Mouse (Mus musculus) kidney, postnatal 0 days (tissue): Measurements from ENCODE around the gene Lhx1. TPM values are rescaled to one million over a fixed set of nuclear protein-coding genes. Genes with fewer than 3 reads are reported as not detected.

ENCODE experiments used
- ATAC-seq: fragments of 200-750 bp; cut with Nextera tagmentation; replicated peaks from 2 replicates; pipeline ENCODE4 v1.8.0; 2017; ENCODE audit warnings: low read depth, moderate number of reproducible peaks, moderate TSS enrichment, moderate library complexity; ENCODE audit not compliant: low FRiP score
- DNase-seq: peaks from one replicate; pipeline ENCODE4 v3.0.0-alpha.2; 2016; ENCODE audit warnings: low spot score
- H3K27ac ChIP-seq: fragments of 300-500 bp; sonication (generic); 2 replicates; pipeline ENCODE4 v1.5.1; 2014; ENCODE audit warnings: mild to moderate bottlenecking
- H3K27me3 ChIP-seq: fragments of 300-500 bp; sonication (generic); 2 replicates; pipeline ENCODE4 v1.6.1; 2014; ENCODE audit warnings: low read length, mixed read lengths; ENCODE audit not compliant: insufficient read depth
- H3K36me3 ChIP-seq: fragments of 300-500 bp; sonication (generic); 2 replicates; pipeline ENCODE4 v1.6.1; 2014; ENCODE audit warnings: low read length, mixed read lengths; ENCODE audit not compliant: insufficient read depth
- H3K4me1 ChIP-seq: fragments of 300-500 bp; sonication (generic); replicated peaks from 2 replicates; pipeline ENCODE4 v1.6.1; 2014; ENCODE audit warnings: antibody characterized with exemption, low read length, mixed read lengths; ENCODE audit not compliant: insufficient read depth
- H3K4me2 ChIP-seq: fragments of 300-500 bp; sonication (generic); 2 replicates; pipeline ENCODE4 v1.6.1; 2014; ENCODE audit warnings: mild to moderate bottlenecking, low read length, moderate library complexity, mixed read lengths
- H3K4me3 ChIP-seq: fragments of 300-500 bp; sonication (generic); replicated peaks from 2 replicates; pipeline ENCODE4 v1.5.1; 2014; ENCODE audit warnings: low read depth, low read length
- H3K9ac ChIP-seq: fragments of 300-500 bp; sonication (generic); 2 replicates; pipeline ENCODE4 v1.6.1; 2014; ENCODE audit warnings: low read depth, low read length
- H3K9me3 ChIP-seq: fragments of 300-500 bp; sonication (generic); replicated peaks from 2 replicates; pipeline ENCODE4 v1.6.1; 2016; ENCODE audit warnings: low read length, inconsistent platforms, mixed read lengths
- CTCF ChIP-seq: IDR thresholded peaks from 2 replicates; pipeline ENCODE4 v1.5.1; 2016; ENCODE audit warnings: antibody characterized with exemption, low read depth, mild to moderate bottlenecking, moderate library complexity
- WGBS: fragments of 180-500 bp; shearing (Covaris S2); extraction: QIAGEN DNeasy Blood & Tissue Kit; methylation state at CpG from one replicate; pipeline ENCODE4 v1.1.7; 2014; 5-methylcytosine and 5-hydroxymethylcytosine counted together
- polyA plus RNA-seq: library from polyadenylated mRNA; unstranded; fragments of >200 nt; fragmentation: Nextera tagmentation; extraction: Ambion mirVana; gene quantifications from 2 replicates; pipeline ENCODE4 v1.2.1, GENCODE M21; 2015

Gene Lhx1
- polyA plus RNA-seq, 1 experiment from 2014 or later, result 28.9 TPM

GRCm38 (mm10) chr11:84519576-84520268 is 5.6 kb downstream of the Lhx1 start:
- H3K4me3 ChIP-seq, result peak overlapping the region; percentile 58
- 0 out of 2 replicates have a peak, but pooled peaks cover under 1% of the 10 kb centered on the region for H3K4me1 ChIP-seq
- H3K27me3 ChIP-seq, result peaks cover 48% of the 10 kb centered on the region
- WGBS, result 6% methylated on average over 34 of the region's 34 CpGs
- peak overlapping the region; percentile 63 for H3K4me2 ChIP-seq
- H3K9ac ChIP-seq, result peak overlapping the region; percentile 36; the same call in 1 of the 2 replicates
- H3K27ac ChIP-seq, result no peak overlapping the region
- H3K36me3 ChIP-seq, result no peaks in the 10 kb centered on the region
- ATAC-seq, result no peak
- DNase-seq, result no peak
- TF ChIP-seq CTCF, result no peak
- no peaks in the 10 kb centered on the region for H3K9me3 ChIP-seq

DNA sequence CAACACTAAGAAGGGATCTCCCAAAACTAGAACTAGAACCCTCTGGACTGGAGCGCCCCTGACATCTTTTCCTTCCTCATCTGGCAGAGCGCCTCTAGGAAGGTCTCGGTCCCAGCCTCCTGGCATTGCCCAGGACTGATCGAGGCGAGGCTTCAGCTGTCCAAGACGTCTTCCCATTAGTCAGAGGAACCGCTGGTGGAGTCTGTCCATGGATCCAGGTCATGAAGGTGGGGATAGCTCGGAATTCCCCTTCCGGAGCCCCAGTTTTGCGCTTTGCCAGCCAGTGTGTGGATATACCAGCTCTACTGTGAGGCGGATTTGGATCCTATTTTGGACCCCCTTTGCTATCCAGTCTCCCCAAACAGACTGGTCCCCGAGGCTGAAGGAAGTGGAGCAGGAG is 6.3 kb downstream of the Lhx1 start:
- WGBS, result 20% methylated on average over 12 of the region's 12 CpGs
- Histone ChIP-seq H3K4me3 (peak overlapping the region; percentile 58; the same call in 1 of the 2 replicates), H3K27ac (no peak overlapping the region), H3K36me3 (no peaks in the 10 kb centered on the region), H3K4me1 (no peaks in the 10 kb centered on the region), H3K9ac (0 out of 2 replicates have a peak overlapping the region, but pooled peaks have one; percentile 36), H3K27me3 (peaks cover 43% of the 10 kb centered on the region), H3K4me2 (peak overlapping the region; percentile 63), H3K9me3 (no peaks in the 10 kb centered on the region)
- DNase-seq (no peak), ATAC-seq (no peak)
- no peak for TF ChIP-seq CTCF

DNA sequence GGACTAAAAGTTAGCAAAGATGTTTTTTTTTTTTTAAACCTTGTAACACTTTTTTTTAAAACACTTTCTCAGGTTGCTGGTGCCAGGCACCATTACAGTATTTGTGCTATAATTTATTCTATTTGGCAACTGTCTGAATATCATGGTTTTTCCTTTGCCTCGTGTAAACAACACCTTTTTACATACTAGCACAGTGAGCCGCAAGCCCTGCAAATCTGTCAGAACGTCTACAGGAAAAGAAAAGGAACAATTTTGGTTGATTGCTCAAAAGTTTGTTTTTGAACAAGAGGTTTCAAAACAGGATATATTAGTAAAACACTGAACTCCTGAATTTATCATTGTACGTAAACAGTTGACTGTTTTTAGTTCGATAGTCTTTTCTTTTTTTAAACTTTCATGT is 7.1 kb downstream of the Lhx1 start:
- H3K4me3 ChIP-seq, result no peak overlapping the region
- no peak for TF ChIP-seq CTCF
- DNase-seq (no peak), ATAC-seq (no peak)
- H3K4me2 ChIP-seq, result no peak overlapping the region
- H3K9me3 ChIP-seq, result no peaks in the 10 kb centered on the region
- no peak overlapping the region for H3K27ac ChIP-seq
- no peaks in the 10 kb centered on the region for H3K36me3 ChIP-seq
- H3K9ac ChIP-seq, result no peak overlapping the region
- 36% methylated on average over 5 of the region's 5 CpGs for WGBS
- H3K4me1 ChIP-seq, result no peaks in the 10 kb centered on the region
- peaks cover 36% of the 10 kb centered on the region for H3K27me3 ChIP-seq

GRCm38 (mm10) chr11:84517431-84517830 is 7.9 kb downstream of the Lhx1 start:
- 23% methylated on average over 2 of the region's 2 CpGs for WGBS
- H3K4me2 ChIP-seq, result no peak overlapping the region
- H3K4me1 ChIP-seq, result no peaks in the 10 kb centered on the region
- H3K27me3 ChIP-seq, result peaks cover 30% of the 10 kb centered on the region
- no peak overlapping the region for H3K27ac ChIP-seq
- no peaks in the 10 kb centered on the region for H3K9me3 ChIP-seq
- DNase-seq (no peak), ATAC-seq (no peak)
- H3K36me3 ChIP-seq, result no peaks in the 10 kb centered on the region
- H3K4me3 ChIP-seq, result no peak overlapping the region
- no peak overlapping the region for H3K9ac ChIP-seq
- no peak for TF ChIP-seq CTCF

- Histone ChIP-seq H3K9me3 (no peaks in the 10 kb centered on the region), H3K4me1 (no peaks in the 10 kb centered on the region), H3K36me3 (no peaks in the 10 kb centered on the region), H3K27me3 (peaks cover 23% of the 10 kb centered on the region), H3K4me2 (no peak overlapping the region), H3K9ac (no peak overlapping the region), H3K27ac (no peak overlapping the region), H3K4me3 (no peak overlapping the region)
- ATAC-seq, result no peak
- DNase-seq, result no peak
- WGBS, result 26% methylated on average over 14 of the region's 14 CpGs
- no peak for TF ChIP-seq CTCF
Observed at GRCm38 (mm10) chr11:84516501-84517240, 8.7 kb downstream of the Lhx1 start.

DNA sequence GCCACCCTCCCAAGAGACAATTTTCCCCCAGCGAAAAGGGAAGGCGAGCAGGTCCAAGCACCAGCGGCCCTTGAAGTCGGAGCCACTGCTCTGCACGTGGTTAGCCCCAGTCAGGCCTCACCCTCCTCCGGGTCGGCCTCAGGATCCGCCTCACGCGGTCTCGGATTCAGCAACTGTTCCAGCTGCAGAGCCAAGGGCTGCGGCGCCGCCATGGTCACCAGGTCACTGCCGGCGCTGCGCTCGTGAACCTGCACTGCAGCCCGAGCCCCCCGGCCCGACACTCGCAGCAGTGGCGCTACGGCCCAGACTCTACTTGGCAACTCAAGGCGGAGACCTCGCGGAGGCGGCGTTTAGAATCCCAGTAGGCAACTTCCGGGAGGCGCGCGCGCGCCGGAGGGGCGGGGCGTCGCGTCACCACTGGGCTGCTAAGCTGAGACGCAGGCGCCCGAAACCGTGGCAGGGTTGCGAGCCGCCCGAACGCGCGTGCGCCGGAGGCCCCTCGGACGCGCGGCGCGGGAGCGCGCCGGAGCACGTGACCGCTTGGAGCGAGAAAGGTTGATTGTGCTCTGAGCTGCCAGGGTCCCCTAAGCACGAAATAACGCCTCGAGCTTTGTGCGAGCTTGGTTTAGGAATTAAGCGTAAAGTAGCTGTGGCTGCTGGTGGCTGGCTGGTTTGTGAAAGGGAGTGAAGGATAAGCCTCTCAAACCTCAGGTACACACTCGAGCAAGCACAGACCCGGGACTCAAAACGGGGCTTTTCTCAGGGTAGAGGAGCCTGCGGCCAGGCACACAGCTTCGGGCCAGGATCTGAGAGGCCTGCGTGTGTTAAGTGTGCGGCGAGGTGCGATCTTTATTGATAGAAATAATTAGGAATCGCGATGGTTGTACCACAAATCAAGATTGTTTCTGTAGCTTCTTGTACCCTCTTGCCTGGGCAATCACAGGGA is 11.9 kb downstream of the Lhx1 start, which contains the start of gene Aatf:
Gene Aatf, minus strand, starts transcription at position 352 of the 946 bp plus-strand sequence.
- Histone ChIP-seq H3K27ac (peak within 1 kb of the TSS; percentile 86), H3K4me2 (peak within 1 kb of the TSS; percentile 92), H3K9me3 (no peaks in the 10 kb centered on the region), H3K36me3 (peaks cover 6% of the 10 kb centered on the region), H3K9ac (peak within 1 kb of the TSS; percentile 77), H3K4me1 (no peaks in the 10 kb centered on the region), H3K4me3 (peak within 1 kb of the TSS; percentile 70), H3K27me3 (no peaks in the 10 kb centered on the region)
- DNase-seq, result peak; percentile 97
- peak; percentile 99 for ATAC-seq
- WGBS, result under 1% methylated on average over 80 of the region's 80 CpGs
- TF ChIP-seq CTCF, result peak; percentile 4; the same call in 1 of the 2 replicates
